Mouse (Mus musculus): ENCODE measurements around the gene Wwox. TPM values are rescaled to one million over a fixed set of nuclear protein-coding genes. Genes with fewer than 3 reads are reported as not detected.

Gene Wwox
- total RNA-seq, 1 experiment: 12.5 TPM

DNA sequence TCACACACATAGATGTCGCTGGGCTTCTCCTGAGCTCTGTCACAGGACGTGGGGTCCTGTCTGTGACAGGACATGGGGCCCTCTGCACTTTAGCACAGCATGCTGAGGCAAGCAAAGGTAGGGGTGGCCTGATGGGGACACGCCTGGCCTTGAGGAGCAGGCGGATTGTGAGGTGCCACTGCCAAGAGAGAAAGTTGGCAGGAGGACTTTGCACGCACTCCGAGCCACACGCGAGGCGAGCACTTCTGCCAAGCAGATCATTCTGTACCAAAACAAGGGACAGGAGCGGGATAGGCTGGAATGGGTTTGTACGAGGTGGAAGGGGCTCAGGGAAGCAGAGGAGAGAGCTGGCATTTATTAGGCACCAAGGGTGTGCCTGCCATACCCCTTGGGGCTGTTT is 543.3 kb downstream of the Wwox start:
- H3K9me3 ChIP-seq (ENCODE audit: control insufficient read depth, insufficient read depth, low read depth, low read length): no peaks in the 10 kb centered on the region
- in situ Hi-C loops (cut with MboI; ENCODE audit: low sequenced_read_pairs in 2 of 2, unreplicated experiment in 2 of 2): no loop called here
- H3K9ac ChIP-seq (ENCODE audit: insufficient read depth, low read depth, low read length, poor library complexity, severe bottlenecking): no peak overlapping the region
- H3K4me3 ChIP-seq (ENCODE audit: insufficient read depth in 1 of 2, low read depth in 1 of 2, low read length in 2 of 2, poor library complexity in 1 of 2, severe bottlenecking in 1 of 2): no peak overlapping the region
- TF ChIP-seq ZNF384 (IDR thresholded peaks at IDR 0.05; ENCODE audit: low read depth, low read length) (no peak), HCFC1 (IDR thresholded peaks at IDR 0.05; ENCODE audit: borderline replicate concordance, insufficient read depth, low read length) (no peak), ZC3H11A (IDR thresholded peaks at IDR 0.05; ENCODE audit: borderline replicate concordance, low read depth, low read length) (no peak), CHD2 (IDR thresholded peaks at IDR 0.05; ENCODE audit: low read depth, low read length) (no peak), MAFK (IDR thresholded peaks at IDR 0.05; ENCODE audit: insufficient read depth, low read depth, low read length) (no peak)
- no peak overlapping the region for H3K27ac ChIP-seq (ENCODE audit: insufficient read depth, low read depth, low read length, poor library complexity, severe bottlenecking)
- no peaks in the 10 kb centered on the region for H3K4me1 ChIP-seq (ENCODE audit: control insufficient read depth in 2 of 2, insufficient read depth in 2 of 2, low read length in 2 of 2, poor library complexity in 1 of 2)
- no peak for DNase-seq (ENCODE audit: low read depth, low spot score)
- H3K36me3 ChIP-seq (ENCODE audit: control insufficient read depth, insufficient read depth, low read length, poor library complexity, severe bottlenecking): no peaks in the 10 kb centered on the region

DNA sequence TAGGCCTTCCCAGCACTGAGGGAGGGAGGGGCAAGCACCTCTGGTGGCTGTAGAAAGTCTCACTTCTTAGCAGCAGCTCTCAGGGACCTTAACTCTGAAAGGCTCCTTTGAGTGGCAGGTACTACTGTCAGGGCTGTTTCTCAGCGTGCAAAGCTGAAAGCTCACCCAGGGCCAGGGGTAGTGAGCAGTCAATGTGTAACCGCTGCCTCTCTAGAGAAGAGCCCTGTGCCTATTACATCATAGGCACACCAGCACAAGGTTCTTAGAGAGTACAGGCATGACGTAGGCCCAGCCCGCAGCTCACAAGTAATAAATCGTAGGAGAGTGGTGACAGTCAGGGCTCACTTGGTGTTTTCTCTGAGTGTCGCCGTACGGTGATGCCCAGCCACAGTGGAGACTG is 545.0 kb downstream of the Wwox start:
- Histone ChIP-seq H3K4me3 (ENCODE audit: insufficient read depth in 1 of 2, low read depth in 1 of 2, low read length in 2 of 2, poor library complexity in 1 of 2, severe bottlenecking in 1 of 2) (no peak overlapping the region), H3K4me1 (ENCODE audit: control insufficient read depth in 2 of 2, insufficient read depth in 2 of 2, low read length in 2 of 2, poor library complexity in 1 of 2) (no peaks in the 10 kb centered on the region), H3K9me3 (ENCODE audit: control insufficient read depth, insufficient read depth, low read depth, low read length) (no peaks in the 10 kb centered on the region), H3K27ac (ENCODE audit: insufficient read depth, low read depth, low read length, poor library complexity, severe bottlenecking) (no peak overlapping the region), H3K36me3 (ENCODE audit: control insufficient read depth, insufficient read depth, low read length, poor library complexity, severe bottlenecking) (no peaks in the 10 kb centered on the region), H3K9ac (ENCODE audit: insufficient read depth, low read depth, low read length, poor library complexity, severe bottlenecking) (no peak overlapping the region)
- in situ Hi-C loops (cut with MboI; ENCODE audit: low sequenced_read_pairs in 2 of 2, unreplicated experiment in 2 of 2): no loop called here
- TF ChIP-seq ZNF384 (IDR thresholded peaks at IDR 0.05; ENCODE audit: low read depth, low read length) (no peak), ZC3H11A (IDR thresholded peaks at IDR 0.05; ENCODE audit: borderline replicate concordance, low read depth, low read length) (no peak), HCFC1 (IDR thresholded peaks at IDR 0.05; ENCODE audit: borderline replicate concordance, insufficient read depth, low read length) (no peak), CHD2 (IDR thresholded peaks at IDR 0.05; ENCODE audit: low read depth, low read length) (no peak), MAFK (IDR thresholded peaks at IDR 0.05; ENCODE audit: insufficient read depth, low read depth, low read length) (no peak)
- DNase-seq (ENCODE audit: low read depth, low spot score): no peak

DNA sequence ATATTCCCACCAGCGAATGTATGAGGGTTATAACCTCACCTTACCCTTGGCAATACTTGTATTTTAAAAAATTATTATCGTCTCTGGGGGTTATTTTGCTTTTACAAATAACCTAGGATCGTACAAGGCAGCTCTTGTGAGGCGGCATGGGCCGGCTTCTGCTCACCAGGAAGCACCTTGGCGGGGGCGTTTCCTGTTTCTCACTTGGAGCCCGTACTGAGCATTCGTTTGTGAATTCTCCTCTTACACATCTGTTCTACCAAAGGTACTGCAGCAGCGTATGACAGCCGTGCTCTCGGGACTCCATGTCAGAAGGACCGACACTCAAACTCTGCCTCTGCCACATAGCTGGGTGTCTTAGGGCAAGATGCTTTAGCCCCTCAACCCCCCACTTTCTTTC is 546.5 kb downstream of the Wwox start:
- TF ChIP-seq MAFK (IDR thresholded peaks at IDR 0.05; ENCODE audit: insufficient read depth, low read depth, low read length) (no peak), CHD2 (IDR thresholded peaks at IDR 0.05; ENCODE audit: low read depth, low read length) (no peak), ZNF384 (IDR thresholded peaks at IDR 0.05; ENCODE audit: low read depth, low read length) (no peak), HCFC1 (IDR thresholded peaks at IDR 0.05; ENCODE audit: borderline replicate concordance, insufficient read depth, low read length) (no peak), ZC3H11A (IDR thresholded peaks at IDR 0.05; ENCODE audit: borderline replicate concordance, low read depth, low read length) (no peak)
- DNase-seq (ENCODE audit: low read depth, low spot score): no peak

DNA sequence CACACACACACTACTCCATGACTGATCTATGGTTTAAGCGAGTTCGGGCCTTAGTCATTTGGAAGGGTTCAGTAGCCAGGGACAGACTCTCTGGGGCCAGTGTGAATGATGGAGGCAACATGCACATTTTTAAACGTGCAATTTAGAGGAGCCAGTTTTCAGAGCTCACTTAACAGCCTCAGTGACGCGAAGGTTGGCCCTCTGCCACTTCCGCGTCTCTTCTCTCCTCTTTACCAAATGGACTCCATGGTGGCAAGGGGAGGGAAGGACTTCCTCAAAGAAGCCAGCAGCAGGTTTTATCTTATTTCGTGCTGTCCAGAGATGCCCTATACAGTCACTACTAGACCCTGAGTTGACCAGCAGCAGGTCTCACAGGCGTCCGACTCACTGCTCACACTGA is 547.5 kb downstream of the Wwox start:
- no peaks in the 10 kb centered on the region for H3K4me1 ChIP-seq (ENCODE audit: control insufficient read depth in 2 of 2, insufficient read depth in 2 of 2, low read length in 2 of 2, poor library complexity in 1 of 2)
- TF ChIP-seq HCFC1 (IDR thresholded peaks at IDR 0.05; ENCODE audit: borderline replicate concordance, insufficient read depth, low read length) (no peak), ZC3H11A (IDR thresholded peaks at IDR 0.05; ENCODE audit: borderline replicate concordance, low read depth, low read length) (no peak), CHD2 (IDR thresholded peaks at IDR 0.05; ENCODE audit: low read depth, low read length) (no peak), ZNF384 (IDR thresholded peaks at IDR 0.05; ENCODE audit: low read depth, low read length) (no peak), MAFK (IDR thresholded peaks at IDR 0.05; ENCODE audit: insufficient read depth, low read depth, low read length) (no peak)
- H3K36me3 ChIP-seq (ENCODE audit: control insufficient read depth, insufficient read depth, low read length, poor library complexity, severe bottlenecking): no peaks in the 10 kb centered on the region
- no peak for DNase-seq (ENCODE audit: low read depth, low spot score)
- in situ Hi-C loops (cut with MboI; ENCODE audit: low sequenced_read_pairs in 2 of 2, unreplicated experiment in 2 of 2): no loop called here
- no peak overlapping the region for H3K9ac ChIP-seq (ENCODE audit: insufficient read depth, low read depth, low read length, poor library complexity, severe bottlenecking)
- no peak overlapping the region for H3K27ac ChIP-seq (ENCODE audit: insufficient read depth, low read depth, low read length, poor library complexity, severe bottlenecking)
- no peak overlapping the region for H3K4me3 ChIP-seq (ENCODE audit: insufficient read depth in 1 of 2, low read depth in 1 of 2, low read length in 2 of 2, poor library complexity in 1 of 2, severe bottlenecking in 1 of 2)
- H3K9me3 ChIP-seq (ENCODE audit: control insufficient read depth, insufficient read depth, low read depth, low read length): no peaks in the 10 kb centered on the region

More for the DNA sequence above, 546.5 kb downstream of the Wwox start:
- Histone ChIP-seq H3K36me3 (ENCODE audit: control insufficient read depth, insufficient read depth, low read length, poor library complexity, severe bottlenecking) (no peaks in the 10 kb centered on the region), H3K9ac (ENCODE audit: insufficient read depth, low read depth, low read length, poor library complexity, severe bottlenecking) (no peak overlapping the region), H3K4me1 (ENCODE audit: control insufficient read depth in 2 of 2, insufficient read depth in 2 of 2, low read length in 2 of 2, poor library complexity in 1 of 2) (no peaks in the 10 kb centered on the region), H3K9me3 (ENCODE audit: control insufficient read depth, insufficient read depth, low read depth, low read length) (no peaks in the 10 kb centered on the region), H3K4me3 (ENCODE audit: insufficient read depth in 1 of 2, low read depth in 1 of 2, low read length in 2 of 2, poor library complexity in 1 of 2, severe bottlenecking in 1 of 2) (no peak overlapping the region), H3K27ac (ENCODE audit: insufficient read depth, low read depth, low read length, poor library complexity, severe bottlenecking) (no peak overlapping the region)
- in situ Hi-C loops (cut with MboI; ENCODE audit: low sequenced_read_pairs in 2 of 2, unreplicated experiment in 2 of 2): no loop called here

Measured in ES-E14 (cell line).